Mouse (Mus musculus) small intestine, adult 2 months (tissue): ENCODE results near the gene Gabra2.

Source experiments
- CTCF ChIP-seq: fragments of 200-500 bp; IDR thresholded peaks from 2 replicates; pipeline ENCODE4 v1.5.1; 2012; ENCODE audit warnings: low read depth, mild to moderate bottlenecking, control low read depth, inconsistent platforms, low read length, moderate library complexity, mixed read lengths; ENCODE audit not compliant: insufficient replicate concordance, insufficient read length; ENCODE audit errors: extremely low read depth
- POLR2A ChIP-seq: fragments of 200-500 bp; IDR thresholded peaks from 2 replicates; pipeline ENCODE4 v1.6.1; 2012; ENCODE audit warnings: low read depth, mild to moderate bottlenecking, control low read depth, inconsistent platforms, low read length, moderate library complexity

DNA sequence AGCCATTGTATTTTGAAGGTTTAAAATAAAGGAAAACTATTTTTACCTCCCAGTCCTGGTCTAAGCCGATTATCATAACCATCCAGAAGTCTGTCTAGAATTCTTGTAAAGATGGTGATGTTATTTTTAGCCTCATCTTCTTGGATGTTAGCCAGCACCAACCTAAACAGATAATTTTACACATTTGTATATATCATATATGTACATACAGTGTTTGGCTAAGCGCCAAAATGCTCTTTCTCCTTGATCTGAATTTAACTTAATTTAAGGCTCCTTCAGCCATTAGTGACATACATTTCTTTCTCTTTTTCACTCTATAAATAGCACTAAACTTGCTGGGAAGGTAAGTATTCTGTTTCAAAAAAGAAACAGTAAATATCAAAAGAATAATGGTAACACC lies 3.7 kb downstream of the Gabra2 start:
- TF ChIP-seq CTCF = no peak
- TF ChIP-seq POLR2A = no peak
